Mouse (Mus musculus) bone marrow macrophage, adult 2 months (primary cell): ENCODE measurements around the gene Prpf6.

Experiments used
- CTCF ChIP-seq: IDR thresholded peaks from 2 replicates; pipeline ENCODE4 v1.5.1; 2012; ENCODE audit warnings: low read depth, mild to moderate bottlenecking, low read length, moderate library complexity
- POLR2A ChIP-seq: IDR thresholded peaks from 2 replicates; pipeline ENCODE4 v1.6.1; 2012; ENCODE audit warnings: mild to moderate bottlenecking, low read depth, low read length, borderline replicate concordance

DNA sequence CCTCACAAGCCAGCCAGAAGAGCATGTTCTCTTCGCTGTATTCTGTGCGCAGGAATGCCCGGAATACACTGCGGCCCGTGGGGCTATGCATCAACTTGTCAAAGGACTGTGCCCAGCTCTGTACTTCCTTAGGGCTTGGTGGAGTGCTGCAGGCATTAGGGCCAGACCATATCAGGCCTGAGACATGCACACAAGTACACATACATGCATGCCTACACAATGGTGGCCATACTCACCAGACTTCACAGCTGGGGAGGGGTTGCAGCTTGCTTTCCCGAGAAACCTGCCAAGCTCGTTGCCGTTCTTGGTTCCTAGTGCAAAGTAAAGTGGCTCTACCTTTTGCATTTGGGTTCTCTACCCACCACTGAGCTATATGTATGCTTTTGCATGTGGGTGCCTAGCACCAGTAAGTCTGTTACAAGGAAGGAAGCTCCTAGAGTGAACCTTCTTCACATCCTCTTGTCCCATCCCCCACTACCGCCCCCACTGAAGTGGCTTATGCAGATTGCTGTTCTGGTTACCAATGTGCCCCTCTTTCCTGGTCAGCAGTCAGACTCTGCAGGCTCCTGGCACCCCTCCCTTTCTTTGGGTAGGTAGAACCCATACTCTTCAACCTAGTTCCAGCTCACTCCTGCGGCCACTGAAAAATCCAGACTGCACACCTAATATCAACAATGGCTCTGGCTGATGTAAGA lies 97.9 kb downstream of the Prpf6 start:
- TF ChIP-seq CTCF (no peak), POLR2A (no peak)
